Mouse (Mus musculus) limb, embryonic 13.5 days (tissue): ENCODE data around the gene Elp6. TPM values are rescaled to one million over a fixed set of nuclear protein-coding genes. Genes with fewer than 3 reads are reported as not detected.

Source experiments
- ATAC-seq: fragments of 200-750 bp; cut with Nextera tagmentation; 2 replicates; pipeline ENCODE4 v1.8.0; 2017; ENCODE audit warnings: low read depth, moderate number of reproducible peaks, moderate TSS enrichment; ENCODE audit not compliant: low FRiP score
- H3K27ac ChIP-seq: fragments of 300-500 bp; sonication (generic); 2 replicates; pipeline ENCODE4 v1.5.1; 2015; ENCODE audit warnings: inconsistent platforms, mild to moderate bottlenecking, moderate library complexity
- H3K27me3 ChIP-seq: fragments of 300-500 bp; sonication (generic); 2 replicates; pipeline ENCODE4 v1.6.1; 2015; ENCODE audit warnings: mild to moderate bottlenecking, inconsistent platforms
- H3K36me3 ChIP-seq: fragments of 300-500 bp; sonication (generic); 2 replicates; pipeline ENCODE4 v1.6.1; 2015; ENCODE audit warnings: inconsistent platforms, mild to moderate bottlenecking, moderate library complexity
- H3K4me1 ChIP-seq: fragments of 300-500 bp; sonication (generic); 2 replicates; pipeline ENCODE4 v1.6.1; 2015; ENCODE audit warnings: inconsistent platforms
- H3K4me2 ChIP-seq: fragments of 300-500 bp; sonication (generic); replicated peaks from 2 replicates; pipeline ENCODE4 v1.6.1; 2015; ENCODE audit warnings: inconsistent platforms, mild to moderate bottlenecking, moderate library complexity
- H3K4me3 ChIP-seq: fragments of 300-500 bp; sonication (generic); 2 replicates; pipeline ENCODE4 v1.5.1; 2015; ENCODE audit warnings: moderate library complexity, mild to moderate bottlenecking, inconsistent platforms
- H3K9ac ChIP-seq: fragments of 300-500 bp; sonication (generic); 2 replicates; pipeline ENCODE4 v1.6.1; 2015; ENCODE audit warnings: mild to moderate bottlenecking, inconsistent platforms
- H3K9me3 ChIP-seq: fragments of 300-500 bp; sonication (generic); 2 replicates; pipeline ENCODE4 v1.6.1; 2016; ENCODE audit warnings: inconsistent platforms
- WGBS: fragments of 180-500 bp; shearing (Covaris S2); methylation state at CpG from one replicate; pipeline ENCODE4 v1.1.7; 2015; 5-methylcytosine and 5-hydroxymethylcytosine counted together
- polyA plus RNA-seq: library from polyadenylated mRNA; unstranded; fragments of >200 nt; fragmentation: Nextera tagmentation; extraction: Ambion mirVana; gene quantifications from 2 replicates; pipeline ENCODE4 v1.2.1, GENCODE M21; 2015

Gene Elp6
- polyA plus RNA-seq, 1 experiment from 2014 or later, result 35.8 TPM

DNA sequence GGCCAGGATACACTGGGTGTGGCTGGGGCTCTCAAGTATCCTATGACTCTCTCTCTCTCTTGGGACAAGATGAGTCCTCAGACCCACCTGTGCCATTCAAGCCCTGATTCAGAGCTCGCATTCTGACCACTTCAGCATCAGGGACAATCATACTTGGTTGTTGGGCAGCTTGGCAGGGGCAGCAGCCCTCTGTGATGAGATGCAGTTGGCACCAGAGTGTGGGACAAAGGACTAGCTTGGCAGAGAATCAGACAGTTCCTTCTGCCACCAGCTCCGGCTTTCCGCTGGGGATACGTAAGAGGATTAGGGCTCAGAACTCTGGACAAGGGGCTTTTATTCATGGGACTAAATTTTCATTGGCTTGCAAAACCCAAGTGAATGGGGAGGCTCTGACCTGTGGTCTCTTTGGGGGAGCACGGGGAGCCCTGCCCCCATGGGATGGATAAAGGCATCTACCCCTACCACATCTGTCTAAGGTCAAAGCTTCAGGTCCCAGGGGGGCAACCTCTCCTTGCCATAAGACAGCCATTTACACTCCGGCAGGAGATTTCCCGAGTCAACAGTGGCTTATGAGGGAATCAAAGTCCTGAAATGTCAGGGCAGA is 17.6 kb upstream of the Elp6 start:
- H3K27me3 ChIP-seq, result no peaks in the 10 kb centered on the region
- H3K4me3 ChIP-seq, result no peak overlapping the region
- H3K36me3 ChIP-seq, result no peaks in the 10 kb centered on the region
- WGBS, result 87% methylated on average over 7 of the region's 7 CpGs
- H3K4me2 ChIP-seq, result no peak overlapping the region
- no peaks in the 10 kb centered on the region for H3K4me1 ChIP-seq
- H3K27ac ChIP-seq, result no peak overlapping the region
- no peak for ATAC-seq
- H3K9ac ChIP-seq, result no peak overlapping the region
- H3K9me3 ChIP-seq, result no peaks in the 10 kb centered on the region

DNA sequence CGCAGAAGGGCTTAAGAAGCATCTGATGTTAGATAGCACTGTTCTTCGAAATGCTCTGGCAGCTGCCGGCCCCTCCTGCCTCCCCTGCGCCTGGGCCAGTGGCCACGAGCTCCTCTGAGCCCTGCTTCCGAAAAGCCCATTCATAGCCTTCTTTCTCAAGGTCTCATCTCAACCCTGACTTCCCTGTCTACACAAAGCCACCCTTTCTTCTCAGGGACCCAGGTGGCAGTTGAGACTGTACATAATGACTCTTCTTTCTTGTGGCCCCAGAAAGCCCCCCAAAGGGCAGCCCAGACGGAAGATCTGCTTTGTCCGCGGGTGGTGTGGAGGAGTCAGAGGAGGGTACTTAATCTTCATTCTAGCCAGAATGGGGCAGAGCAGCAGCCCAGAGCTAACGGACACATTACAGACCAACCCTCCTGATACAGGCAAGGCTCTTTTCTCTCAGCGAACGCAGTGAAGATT is 11.7 kb upstream of the Elp6 start:
- Histone ChIP-seq H3K9ac (no peak overlapping the region), H3K36me3 (no peaks in the 10 kb centered on the region), H3K4me2 (no peak overlapping the region), H3K4me3 (no peak overlapping the region), H3K9me3 (no peaks in the 10 kb centered on the region), H3K4me1 (no peaks in the 10 kb centered on the region), H3K27ac (no peak overlapping the region), H3K27me3 (no peaks in the 10 kb centered on the region)
- ATAC-seq, result no peak
- WGBS, result 77% methylated on average over 12 of the region's 12 CpGs

- no peak overlapping the region for H3K4me2 ChIP-seq
- no peak for ATAC-seq
- no peak overlapping the region for H3K27ac ChIP-seq
- H3K36me3 ChIP-seq, result no peaks in the 10 kb centered on the region
- H3K4me3 ChIP-seq, result no peak overlapping the region
- no peak overlapping the region for H3K9ac ChIP-seq
- H3K27me3 ChIP-seq, result no peaks in the 10 kb centered on the region
- H3K9me3 ChIP-seq, result no peaks in the 10 kb centered on the region
- 82% methylated on average over 13 of the region's 13 CpGs for WGBS
- no peaks in the 10 kb centered on the region for H3K4me1 ChIP-seq
Observed at GRCm38 (mm10) chr9:110293873-110294415, 11.0 kb upstream of the Elp6 start.

GRCm38 (mm10) chr9:110294786-110295185 is 10.2 kb upstream of the Elp6 start:
- Histone ChIP-seq H3K27ac (no peak overlapping the region), H3K9ac (no peak overlapping the region), H3K36me3 (no peaks in the 10 kb centered on the region), H3K27me3 (no peaks in the 10 kb centered on the region), H3K9me3 (no peaks in the 10 kb centered on the region), H3K4me3 (no peak overlapping the region), H3K4me2 (no peak overlapping the region), H3K4me1 (no peaks in the 10 kb centered on the region)
- 39% methylated on average over 3 of the region's 3 CpGs for WGBS
- ATAC-seq, result no peak

- H3K4me2 ChIP-seq, result no peak overlapping the region
- H3K9me3 ChIP-seq, result peaks cover 2% of the 10 kb centered on the region; the same call in 1 of the 2 replicates
- no peak overlapping the region for H3K4me3 ChIP-seq
- no peak overlapping the region for H3K9ac ChIP-seq
- H3K27ac ChIP-seq, result no peak overlapping the region
- peak; percentile 66 for ATAC-seq
- no peaks in the 10 kb centered on the region for H3K36me3 ChIP-seq
- no peaks in the 10 kb centered on the region for H3K4me1 ChIP-seq
- H3K27me3 ChIP-seq, result no peaks in the 10 kb centered on the region
- whole genome bisulfite sequencing, result 5% methylated on average over 5 of the region's 5 CpGs
Observed at GRCm38 (mm10) chr9:110296867-110297627, 7.9 kb upstream of the Elp6 start.

GRCm38 (mm10) chr9:110304516-110304915 is 457 bp upstream of the Elp6 start:
- WGBS, result 0% methylated on average over 4 of the region's 4 CpGs
- peak overlapping the region; percentile 62 for H3K4me3 ChIP-seq
- ATAC-seq, result no peak; the same call in 1 of the 2 replicates
- peak overlapping the region; percentile 94 for H3K27ac ChIP-seq
- peaks cover 2% of the 10 kb centered on the region; the same call in 1 of the 2 replicates for H3K9me3 ChIP-seq
- peak overlapping the region; percentile 83 for H3K9ac ChIP-seq
- H3K27me3 ChIP-seq, result no peaks in the 10 kb centered on the region
- H3K4me1 ChIP-seq, result peaks cover 7% of the 10 kb centered on the region
- H3K4me2 ChIP-seq, result peak overlapping the region; percentile 71
- no peaks in the 10 kb centered on the region for H3K36me3 ChIP-seq

GRCm38 (mm10) chr9:110306371-110306770 is 1.4 kb downstream of the Elp6 start:
- Histone ChIP-seq H3K27ac (no peak overlapping the region), H3K9ac (no peak overlapping the region), H3K4me3 (peak overlapping the region; percentile 62; the same call in 1 of the 2 replicates), H3K9me3 (no peaks in the 10 kb centered on the region), H3K4me2 (peak overlapping the region; percentile 71), H3K4me1 (peaks cover 7% of the 10 kb centered on the region), H3K36me3 (peaks cover 17% of the 10 kb centered on the region), H3K27me3 (no peaks in the 10 kb centered on the region)
- no peak for ATAC-seq
- WGBS, result 88% methylated on average over 5 of the region's 5 CpGs

- ATAC-seq, result no peak
- no peaks in the 10 kb centered on the region for H3K4me1 ChIP-seq
- no peak overlapping the region for H3K27ac ChIP-seq
- H3K36me3 ChIP-seq, result peaks cover 87% of the 10 kb centered on the region
- no peak overlapping the region for H3K4me3 ChIP-seq
- WGBS, result 92% methylated on average over 5 of the region's 5 CpGs
- no peak overlapping the region for H3K4me2 ChIP-seq
- no peaks in the 10 kb centered on the region for H3K27me3 ChIP-seq
- no peaks in the 10 kb centered on the region for H3K9me3 ChIP-seq
- H3K9ac ChIP-seq, result no peak overlapping the region
Observed at GRCm38 (mm10) chr9:110314706-110315105, 9.7 kb downstream of the Elp6 start.

GRCm38 (mm10) chr9:110315410-110315809 is 10.4 kb downstream of the Elp6 start:
- no peaks in the 10 kb centered on the region for H3K9me3 ChIP-seq
- H3K27ac ChIP-seq, result no peak overlapping the region
- no peaks in the 10 kb centered on the region for H3K4me1 ChIP-seq
- no peak overlapping the region for H3K4me2 ChIP-seq
- no peak overlapping the region for H3K4me3 ChIP-seq
- no peak for ATAC-seq
- no peak overlapping the region for H3K9ac ChIP-seq
- H3K36me3 ChIP-seq, result peaks cover 86% of the 10 kb centered on the region
- H3K27me3 ChIP-seq, result no peaks in the 10 kb centered on the region
- 84% methylated on average over 6 of the region's 6 CpGs for whole genome bisulfite sequencing

GRCm38 (mm10) chr9:110315904-110316303 is 10.9 kb downstream of the Elp6 start:
- Histone ChIP-seq H3K9ac (no peak overlapping the region), H3K27me3 (no peaks in the 10 kb centered on the region), H3K27ac (no peak overlapping the region), H3K9me3 (no peaks in the 10 kb centered on the region), H3K4me3 (no peak overlapping the region), H3K4me2 (no peak overlapping the region), H3K36me3 (peaks cover 86% of the 10 kb centered on the region), H3K4me1 (no peaks in the 10 kb centered on the region)
- no peak for ATAC-seq
- 95% methylated on average over 8 of the region's 8 CpGs for WGBS

- Histone ChIP-seq H3K27ac (no peak overlapping the region), H3K4me2 (no peak overlapping the region), H3K4me1 (no peaks in the 10 kb centered on the region), H3K9ac (no peak overlapping the region), H3K9me3 (no peaks in the 10 kb centered on the region), H3K36me3 (peaks cover 86% of the 10 kb centered on the region), H3K4me3 (no peak overlapping the region), H3K27me3 (no peaks in the 10 kb centered on the region)
- no peak for ATAC-seq
- WGBS, result 96% methylated on average over 8 of the region's 8 CpGs
Observed at GRCm38 (mm10) chr9:110316503-110316902, 11.5 kb downstream of the Elp6 start.

DNA sequence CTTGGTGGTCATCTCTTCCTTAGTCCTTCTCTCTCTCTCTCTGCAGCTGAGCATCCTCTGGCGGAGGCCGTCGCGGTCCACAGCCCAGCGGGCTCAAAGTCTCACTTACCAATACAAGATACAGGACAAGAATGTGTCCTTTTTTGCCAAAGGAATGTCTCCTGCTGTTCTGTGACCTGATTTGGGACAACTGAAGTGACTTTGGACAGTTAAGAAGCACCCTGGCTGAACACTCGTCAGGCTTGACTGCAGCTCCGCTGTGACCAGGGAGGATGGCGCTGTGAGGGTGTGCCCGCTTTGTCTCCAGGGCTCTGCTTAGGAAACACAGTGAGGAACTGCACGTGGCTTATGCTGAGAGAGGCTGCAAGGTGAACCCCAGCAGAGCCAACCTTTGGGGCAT is 15.8 kb downstream of the Elp6 start:
- Histone ChIP-seq H3K36me3 (peaks cover 56% of the 10 kb centered on the region), H3K9me3 (no peaks in the 10 kb centered on the region), H3K4me2 (no peak overlapping the region), H3K4me1 (no peaks in the 10 kb centered on the region), H3K27ac (no peak overlapping the region), H3K9ac (no peak overlapping the region), H3K4me3 (no peak overlapping the region), H3K27me3 (no peaks in the 10 kb centered on the region)
- ATAC-seq, result no peak
- WGBS, result 91% methylated on average over 10 of the region's 10 CpGs
